Mouse (Mus musculus) left cerebral cortex, postnatal 25 days (tissue): ENCODE results near the gene Gm6803. TPM values are rescaled to one million over a fixed set of nuclear protein-coding genes. Genes with fewer than 3 reads are reported as not detected.
A peak's percentile ranks its signal among the peaks of the same experiment; 100 is the strongest.
"Not testable (repeated sequence)": the region's sequence is repeated elsewhere in the genome, so short reads cannot be mapped to it uniquely, and the experiment has no call there.

ENCODE experiments used
- DNase-seq, 2 experiments: peaks; one replicate each; pipeline ENCODE4 v3.0.0; 2022; ENCODE audit warnings: low spot score in 2 of 2, mixed read lengths in 1 of 2
- intact Hi-C: fragments of 180-260 bp; cut with DNase I; formaldehyde crosslinking; loops from one replicate; pipeline ENCODE4 v1.15.1; 2025
- total RNA-seq, 2 experiments: library from RNA; stranded (reverse); gene quantifications; 2 replicates each; pipeline ENCODE4 v1.2.3; 2021

Gene Gm6803
- not detected for total RNA-seq

GRCm38 (mm10) chr12:88018671-88019070, at the start of gene Gm6803:
TSS of gene Gm6803 (minus strand) at chr12:88018771.
- DNase-seq, intact Hi-C loops: not testable (repeated sequence)

- intact Hi-C loops = not testable (repeated sequence)
Observed at GRCm38 (mm10) chr12:88045226-88045625, 26.7 kb upstream of the Gm6803 start.

GRCm38 (mm10) chr12:88039703-88040102, 21.1 kb upstream of the Gm6803 start:
- intact Hi-C loops = loop anchor here (5.0 kb wide), 1 partner anchor 298 kb away; no protein-coding TSS in a partner anchor
- not testable (repeated sequence) for DNase-seq

More at GRCm38 (mm10) chr12:88045226-88045625, 26.7 kb upstream of the Gm6803 start:
- not testable (repeated sequence) for DNase-seq

- DNase-seq, intact Hi-C loops: not testable (repeated sequence)
Observed at GRCm38 (mm10) chr12:88039062-88039461, 20.5 kb upstream of the Gm6803 start.

DNA sequence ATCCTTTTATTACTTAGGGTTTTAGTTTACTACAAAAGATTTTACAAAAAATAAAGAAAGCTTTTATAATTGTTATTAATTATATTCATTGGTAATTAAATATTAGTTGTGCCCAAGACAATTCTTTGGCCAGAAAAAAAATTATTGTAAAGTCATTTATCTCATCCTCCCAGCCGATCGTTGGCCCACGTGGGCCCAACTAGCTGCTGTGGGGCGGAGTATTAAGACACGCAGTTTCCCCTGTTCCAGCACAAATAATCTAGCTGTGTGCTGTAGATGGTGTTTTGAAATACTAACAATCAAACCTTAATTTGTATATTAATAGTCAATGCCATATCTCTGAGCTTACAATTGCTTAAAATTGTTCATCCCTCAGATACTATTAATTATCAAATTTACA, 13.7 kb upstream of the Gm6803 start:
- DNase-seq, intact Hi-C loops: not testable (repeated sequence)

DNA sequence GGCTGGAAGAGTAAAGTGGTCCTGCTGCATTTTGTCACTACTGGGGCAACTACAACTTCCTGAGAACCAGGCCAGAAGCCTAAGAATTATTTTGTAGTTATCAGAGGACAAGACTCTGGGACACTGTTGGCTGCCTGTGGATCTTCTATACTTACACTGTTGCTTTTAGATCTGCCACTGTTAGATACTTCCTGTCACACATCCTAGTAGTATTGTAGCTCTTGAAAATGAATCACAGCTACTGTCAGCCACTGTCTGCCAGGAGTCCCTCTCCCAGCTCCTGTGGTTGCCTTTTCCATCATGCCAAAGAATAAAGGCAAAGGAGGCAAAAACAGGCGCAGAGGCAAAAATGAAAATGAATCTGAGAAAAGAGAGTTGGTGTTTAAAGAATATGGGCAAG, 8.1 kb upstream of the Gm6803 start, which contains the start of gene Gm2056:
TSS of gene Gm2056 (plus strand) at position 301 of the 400 bp plus-strand sequence.
- DNase-seq, intact Hi-C loops: not testable (repeated sequence)

- DNase-seq, intact Hi-C loops: not testable (repeated sequence)
Observed at GRCm38 (mm10) chr12:88011548-88011947, 7.0 kb downstream of the Gm6803 start, which contains the start of gene Gm2075. TSS of gene Gm2075 (plus strand) at chr12:88011848.

- DNase-seq, intact Hi-C loops: not testable (repeated sequence)
Observed at GRCm38 (mm10) chr12:88004118-88004517, 14.5 kb downstream of the Gm6803 start.

DNA sequence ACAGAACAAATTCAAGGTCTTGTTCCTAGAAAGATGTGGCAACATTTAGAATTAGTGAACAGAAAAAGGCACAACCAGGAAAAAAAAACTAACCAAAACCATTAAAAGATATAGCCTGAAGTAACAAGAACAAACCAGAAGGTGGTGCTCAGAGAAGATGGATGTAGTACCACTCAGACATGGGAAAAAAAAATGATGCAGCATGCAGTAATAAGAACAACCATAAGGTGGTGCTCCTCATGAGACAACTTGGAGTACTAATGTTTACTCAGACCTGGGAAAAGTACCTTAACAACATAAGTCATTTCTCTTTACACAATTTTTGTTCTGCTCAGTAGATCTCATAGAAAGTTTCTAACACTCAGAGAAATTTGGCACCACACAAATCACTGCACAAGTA, 34.6 kb downstream of the Gm6803 start:
- intact Hi-C loops = not testable (repeated sequence)
- peak; percentile 1 for DNase-seq

Other genes with a start within 250 kb of the Gm6803 start
- gene Gm21319, start 243.0 kb downstream of the Gm6803 start, total RNA-seq = not detected
- not detected for gene Gm21936, start 223.3 kb downstream of the Gm6803 start, total RNA-seq
- not detected for gene BB287469, start 202.2 kb downstream of the Gm6803 start, total RNA-seq
- not detected for gene Gm2001, start 176.4 kb downstream of the Gm6803 start, total RNA-seq
- not detected for gene Gm2016, start 144.7 kb downstream of the Gm6803 start, total RNA-seq
- gene Gm2022, start 123.4 kb downstream of the Gm6803 start, total RNA-seq = not detected
- gene Gm2035, start 98.9 kb downstream of the Gm6803 start, total RNA-seq = not detected
- gene Gm2042, start 64.7 kb downstream of the Gm6803 start, total RNA-seq = not detected
- gene Gm2075, start 6.9 kb downstream of the Gm6803 start, total RNA-seq = not detected
- gene Gm2056, start 8.2 kb upstream of the Gm6803 start, total RNA-seq = not detected
- gene Gm16368, start 64.9 kb upstream of the Gm6803 start, total RNA-seq = not detected
- gene Gm10436, start 163.3 kb upstream of the Gm6803 start, total RNA-seq = not detected
- gene Gm8332, start 231.3 kb upstream of the Gm6803 start, total RNA-seq = not detected